Mouse (Mus musculus): ENCODE data around the gene Ang. TPM values are rescaled to one million over a fixed set of nuclear protein-coding genes. Genes with fewer than 3 reads are reported as not detected.

Ang gene
- total RNA-seq, 2 experiments from 2014 or later: 3.1 TPM

DNA sequence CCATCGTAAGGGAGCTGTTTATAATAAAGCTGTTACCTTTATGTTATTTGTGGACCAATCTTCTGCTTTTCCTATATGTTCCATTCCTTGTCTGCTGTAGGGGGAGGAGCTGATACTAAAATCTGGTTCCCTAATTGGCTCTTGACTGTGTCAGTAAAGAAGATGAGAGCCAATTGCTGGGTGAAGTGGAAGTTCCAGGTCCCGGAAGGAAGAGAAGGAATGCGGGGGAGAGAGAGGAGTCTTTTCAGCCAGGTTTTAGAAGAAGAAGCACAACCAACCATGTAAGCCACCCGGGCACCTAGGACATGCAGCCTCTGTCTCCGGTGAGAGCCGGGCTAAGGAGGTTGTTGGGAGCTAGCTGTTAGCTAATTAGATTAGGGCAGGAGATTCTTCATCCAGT lies 34.7 kb downstream of the Ang start:
- no peak for DNase-seq
- intact Hi-C loops (cut with DNase I): no loop called here

DNA sequence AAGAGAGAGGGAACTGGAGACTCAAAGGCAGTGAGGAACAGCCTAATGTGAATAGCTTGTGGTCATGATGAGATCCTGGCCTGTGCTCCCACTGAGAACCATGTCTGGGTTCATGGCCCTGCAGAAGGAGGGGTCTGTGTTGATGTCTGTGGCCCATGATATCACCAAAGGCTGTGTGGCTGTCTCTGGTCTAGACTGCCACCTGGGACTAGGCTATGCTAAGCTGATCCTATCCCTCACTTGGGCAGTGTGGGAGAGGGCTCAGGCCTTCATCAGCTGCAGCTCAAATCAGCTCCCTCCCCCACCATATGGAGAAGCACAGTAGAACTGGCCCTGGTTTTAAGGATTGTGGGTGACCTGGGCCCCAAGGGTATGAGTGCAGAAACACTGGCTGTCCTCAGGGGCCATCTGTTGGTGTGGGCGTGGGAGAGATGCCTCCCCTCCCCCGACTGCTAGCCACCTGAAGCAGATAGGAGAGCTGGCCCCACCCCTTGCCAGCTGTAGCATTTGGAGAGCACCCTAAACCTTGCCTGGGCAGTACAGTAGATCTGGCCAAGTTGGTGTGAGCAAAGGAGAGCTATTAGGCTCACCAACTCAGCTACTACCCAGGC lies 36.8 kb downstream of the Ang start:
- intact Hi-C loops (cut with DNase I): no loop called here
- no peak for DNase-seq

DNA sequence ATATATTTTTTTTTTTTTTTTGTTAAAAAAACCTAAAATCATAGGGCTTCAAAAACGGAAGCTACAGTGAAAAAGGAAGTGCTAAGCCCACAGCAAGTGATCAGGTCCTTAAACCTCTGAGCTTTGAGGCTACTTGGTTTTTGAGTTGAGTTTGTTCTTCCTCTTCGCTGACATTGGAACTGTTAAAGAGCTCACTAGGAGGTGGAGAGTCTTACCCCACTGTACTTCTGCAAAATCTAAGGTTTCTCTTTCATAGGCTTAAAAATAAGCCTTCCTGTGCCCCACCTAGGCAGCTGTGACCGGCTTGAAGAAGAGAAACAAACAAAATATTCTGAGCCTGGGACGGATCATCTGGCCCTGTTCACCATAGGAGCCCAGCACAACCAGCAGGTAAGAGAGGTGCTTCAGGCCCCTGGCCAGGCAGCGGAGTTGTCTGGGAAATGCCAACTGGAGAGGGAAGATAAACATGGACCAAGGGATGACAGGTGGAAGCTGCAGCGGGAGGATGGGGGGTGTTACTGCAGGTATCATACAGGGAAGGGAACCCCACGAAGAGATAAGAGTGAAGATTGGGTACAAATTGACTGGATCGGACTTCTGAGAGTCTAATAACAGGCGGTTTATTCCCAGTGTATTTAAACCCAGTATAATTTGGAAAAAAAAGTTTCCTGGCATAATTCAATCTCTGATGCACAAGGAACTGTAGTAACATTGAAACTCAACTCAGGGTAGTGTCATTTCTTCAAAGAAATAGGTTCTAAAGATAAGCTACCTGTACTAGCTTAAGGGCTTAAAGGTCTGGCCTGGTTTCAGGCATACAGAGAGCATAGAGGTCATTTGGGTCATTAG lies 38.0 kb downstream of the Ang start:
- no peak for DNase-seq
- intact Hi-C loops (cut with DNase I): no loop called here

DNA sequence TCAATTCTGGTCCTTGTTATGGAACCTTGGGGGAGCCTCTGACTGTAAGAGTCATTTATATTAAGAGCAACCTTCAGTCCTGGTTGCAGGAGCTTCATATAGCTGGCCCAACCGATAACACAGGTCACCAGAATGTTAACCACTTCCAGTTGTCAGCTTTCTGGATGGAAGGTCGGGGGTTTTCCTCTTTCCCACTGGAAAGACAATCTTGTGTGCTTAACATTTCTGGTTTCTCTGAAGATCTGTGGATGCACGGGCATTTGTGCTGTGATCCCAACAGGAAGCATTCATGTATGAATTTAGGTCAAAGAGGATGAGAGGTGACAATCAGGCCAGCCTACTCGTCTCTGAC lies 38.6 kb downstream of the Ang start:
- intact Hi-C loops (cut with DNase I): no loop called here

DNA sequence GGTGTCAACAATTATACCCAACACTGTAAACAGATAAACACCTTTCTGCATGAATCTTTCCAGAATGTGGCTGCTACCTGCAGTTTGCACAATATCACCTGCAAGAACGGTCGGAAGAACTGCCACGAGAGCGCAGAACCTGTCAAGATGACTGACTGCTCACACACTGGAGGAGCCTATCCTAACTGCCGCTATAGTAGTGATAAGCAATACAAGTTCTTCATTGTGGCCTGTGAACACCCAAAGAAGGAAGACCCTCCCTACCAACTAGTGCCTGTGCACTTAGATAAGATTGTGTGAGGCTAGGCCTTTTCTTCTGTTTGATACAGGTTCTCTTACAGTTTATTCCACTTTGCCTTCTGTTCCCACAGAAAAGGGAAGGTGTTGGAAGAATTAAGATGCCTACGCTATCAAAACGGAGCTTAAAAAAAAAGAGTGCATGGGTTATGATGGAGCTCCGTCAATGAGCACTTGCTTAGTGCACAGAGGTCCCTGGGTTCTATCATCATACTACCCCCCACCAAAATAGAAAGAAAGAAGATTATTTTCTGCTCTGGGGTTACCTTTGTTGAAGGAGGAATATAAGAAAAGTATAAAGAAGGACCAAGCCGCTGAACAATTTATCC lies 39.5 kb downstream of the Ang start:
- intact Hi-C loops (cut with DNase I): no loop called here
- no peak for DNase-seq

More for the DNA sequence above, 38.6 kb downstream of the Ang start:
- DNase-seq: no peak

DNA sequence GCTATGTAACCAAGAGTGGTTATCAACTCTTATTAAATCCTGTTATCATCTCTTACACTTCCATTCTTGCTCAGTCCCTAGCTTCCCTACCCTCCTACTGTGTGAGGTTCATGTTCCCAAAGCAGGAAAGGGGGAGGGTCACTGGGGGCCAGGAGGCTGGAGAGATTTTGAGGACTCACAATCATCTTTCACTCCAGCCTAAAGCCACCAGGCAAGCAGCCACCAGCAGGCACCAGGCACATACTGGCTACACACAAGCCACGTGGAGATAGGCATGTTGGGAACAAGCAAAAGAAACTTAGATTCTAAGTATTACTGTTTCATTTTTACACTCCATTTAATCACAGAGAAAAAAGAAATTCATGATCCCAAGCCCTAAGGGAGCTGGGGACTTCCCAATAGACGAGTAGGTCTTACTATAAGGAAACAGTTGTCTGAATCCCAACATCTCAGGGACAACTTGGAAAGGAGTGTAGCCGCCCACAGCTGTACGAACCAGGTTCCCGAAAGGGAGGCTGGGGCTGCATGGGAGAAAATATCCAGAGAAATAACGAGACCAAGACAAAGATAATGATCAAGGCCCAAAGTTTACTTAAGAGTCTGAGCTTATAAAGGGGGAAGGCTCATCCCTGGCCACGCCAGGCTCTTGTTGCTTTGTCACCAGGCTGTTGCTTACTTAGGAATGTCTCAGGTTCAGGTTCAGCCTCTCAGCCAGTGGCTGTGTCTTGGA lies 40.3 kb downstream of the Ang start:
- intact Hi-C loops (cut with DNase I): no loop called here
- no peak for DNase-seq

DNA sequence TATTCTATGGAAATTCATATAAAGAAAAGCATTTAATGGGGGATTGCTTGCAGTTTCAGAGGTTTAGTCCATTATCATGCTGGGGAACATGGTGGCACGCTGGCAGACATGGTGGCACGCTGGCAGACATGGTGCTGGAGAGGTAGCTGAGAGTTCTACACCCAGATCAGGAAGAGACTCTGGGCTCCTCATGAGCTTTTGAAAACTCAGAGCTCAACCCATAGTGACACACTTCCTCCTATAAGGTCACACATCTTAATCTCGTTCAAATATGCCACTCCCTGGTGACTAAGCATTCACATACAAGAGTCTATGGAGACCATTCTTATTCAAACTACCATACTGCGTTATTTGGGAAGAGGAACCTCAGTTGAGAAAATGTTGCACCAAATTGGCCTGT lies 41.4 kb downstream of the Ang start:
- intact Hi-C loops (cut with DNase I): no loop called here
- DNase-seq: no peak

DNA sequence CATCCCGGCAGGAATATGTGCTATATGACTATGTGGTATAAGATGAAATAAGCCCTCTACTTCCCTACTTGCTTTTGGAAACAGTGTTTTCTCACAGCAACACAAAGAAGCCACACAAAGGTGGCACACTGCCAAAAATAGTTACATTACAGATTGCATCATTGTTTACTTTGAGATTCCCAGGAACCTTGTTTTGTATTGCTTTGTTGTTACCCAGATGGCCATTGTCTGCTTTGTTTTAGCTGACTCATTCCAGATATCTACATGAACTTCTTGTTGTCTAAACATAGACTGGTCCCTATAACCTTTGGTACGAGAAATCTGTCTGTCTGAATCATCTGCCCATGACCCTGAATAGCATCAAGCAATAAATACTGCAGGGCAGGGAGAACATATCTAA lies 49.4 kb downstream of the Ang start:
- intact Hi-C loops (cut with DNase I): no loop called here
- DNase-seq: no peak

DNA sequence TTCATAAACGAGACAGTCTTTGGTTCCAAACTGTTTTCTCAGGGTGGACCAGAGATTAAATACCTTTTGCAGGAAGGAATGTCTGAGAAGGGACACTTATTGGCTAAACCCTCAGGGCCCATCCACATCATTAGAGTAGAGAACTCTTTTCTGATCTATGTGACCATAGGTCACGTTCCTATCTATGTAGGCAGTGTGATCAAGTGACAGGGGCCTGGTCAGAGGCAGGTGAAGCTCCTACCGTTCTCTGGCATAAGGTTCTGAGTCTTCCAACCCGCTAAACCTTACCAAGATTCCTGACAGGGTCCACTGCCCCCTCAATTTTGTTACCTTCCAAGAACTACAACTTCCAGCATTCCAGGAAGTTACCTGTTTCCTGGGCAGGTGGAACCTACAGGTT lies 51.2 kb downstream of the Ang start:
- no peak for DNase-seq
- intact Hi-C loops (cut with DNase I): no loop called here

DNA sequence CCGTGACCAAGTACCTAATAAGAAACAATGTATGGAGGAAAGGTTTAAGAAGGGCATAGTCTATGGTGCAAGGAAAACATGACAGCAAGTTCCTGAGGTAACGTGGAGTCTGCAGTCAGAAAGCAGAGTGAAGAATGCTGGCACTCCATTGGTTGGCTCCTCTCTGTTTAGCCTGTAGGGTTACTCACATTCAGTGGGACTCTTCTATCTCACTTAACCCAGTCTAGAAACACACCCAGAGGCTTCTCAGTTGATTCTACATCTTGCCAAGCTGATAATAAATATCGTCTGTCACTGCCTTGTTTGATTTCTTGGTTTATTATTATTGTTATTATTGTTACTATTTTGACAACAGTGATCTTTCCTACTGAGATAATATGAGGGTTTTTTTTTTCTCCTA lies 51.6 kb downstream of the Ang start:
- intact Hi-C loops (cut with DNase I): no loop called here
- DNase-seq: no peak

DNA sequence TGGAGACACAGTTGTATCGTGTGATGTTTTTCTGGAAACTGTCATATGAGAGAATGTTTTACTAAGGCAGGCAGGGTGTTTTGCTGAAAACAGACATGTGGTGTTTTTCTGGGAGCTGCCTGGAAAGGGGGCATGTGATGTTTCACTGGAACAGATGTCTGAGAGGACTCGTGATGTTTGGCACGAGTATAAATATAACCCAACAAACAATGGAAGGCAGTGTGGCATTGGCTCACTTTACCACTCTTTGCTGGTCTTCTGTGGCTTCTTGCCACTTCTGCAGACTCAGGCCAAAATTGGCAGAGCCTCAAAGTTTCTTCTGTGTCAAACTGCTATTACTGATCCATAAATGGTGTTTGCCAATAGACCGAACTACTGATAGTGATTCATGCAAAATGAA lies 52.3 kb downstream of the Ang start:
- intact Hi-C loops (cut with DNase I): no loop called here
- no peak for DNase-seq

DNA sequence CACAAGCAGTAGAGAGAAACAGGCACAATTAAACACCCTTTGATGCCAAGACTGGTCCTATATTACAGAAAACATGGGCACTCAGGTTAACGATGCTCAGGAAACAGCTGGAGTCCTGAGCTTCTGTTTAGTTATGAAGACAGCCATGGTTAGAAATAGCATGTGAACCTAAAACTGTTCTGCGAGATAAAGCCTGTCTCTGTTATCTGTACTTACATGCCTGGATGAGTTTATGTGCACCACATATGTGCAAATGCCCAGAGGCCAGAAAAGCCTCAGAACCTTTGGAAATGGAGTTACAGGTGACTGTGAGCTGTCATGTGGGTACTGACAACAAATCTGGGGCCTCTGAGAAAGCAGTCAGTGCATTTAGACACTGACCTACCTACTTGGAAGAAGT lies 53.0 kb downstream of the Ang start:
- intact Hi-C loops (cut with DNase I): no loop called here

DNA sequence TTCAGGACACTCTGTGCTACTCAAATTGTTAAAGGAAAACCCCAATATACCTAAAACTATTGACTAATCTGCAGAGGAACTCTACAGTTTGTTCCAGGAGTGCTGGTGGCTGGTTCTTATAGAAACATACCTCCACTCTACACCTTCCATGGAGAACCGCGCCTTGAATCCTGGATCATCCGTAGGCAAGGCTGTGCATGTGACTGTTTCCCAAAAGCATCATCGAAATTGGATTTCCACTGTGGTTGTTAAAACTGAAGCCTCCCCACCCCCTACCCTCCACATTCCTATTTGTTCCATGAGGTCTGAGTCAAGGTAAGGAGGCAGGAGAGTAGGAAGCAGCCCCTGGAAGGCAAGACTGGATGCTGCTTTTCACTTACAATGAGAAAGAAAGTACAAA lies 53.5 kb downstream of the Ang start:
- intact Hi-C loops (cut with DNase I): no loop called here
- DNase-seq: no peak

More for the DNA sequence above, 53.0 kb downstream of the Ang start:
- no peak for DNase-seq

DNA sequence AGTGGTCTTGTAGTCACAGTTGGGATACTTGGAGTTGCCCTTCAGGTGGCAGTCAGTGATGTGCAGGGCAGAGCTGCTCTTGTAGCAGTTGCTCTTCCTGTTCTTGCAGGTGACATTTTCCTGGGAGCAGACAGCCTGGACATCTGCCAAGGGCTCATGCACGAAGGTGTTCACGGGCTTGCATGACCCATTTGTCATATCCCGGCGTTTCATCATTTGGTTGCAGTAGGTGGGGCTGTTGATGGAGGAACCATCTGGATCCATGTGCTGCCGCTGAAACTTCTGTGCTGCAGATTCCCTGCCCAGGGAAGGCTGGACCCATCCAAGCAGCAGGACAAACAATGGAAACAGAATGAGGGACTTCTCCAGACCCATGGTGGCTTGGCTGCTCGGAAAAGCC lies 54.6 kb downstream of the Ang start:
- DNase-seq: no peak
- intact Hi-C loops (cut with DNase I): no loop called here

DNA sequence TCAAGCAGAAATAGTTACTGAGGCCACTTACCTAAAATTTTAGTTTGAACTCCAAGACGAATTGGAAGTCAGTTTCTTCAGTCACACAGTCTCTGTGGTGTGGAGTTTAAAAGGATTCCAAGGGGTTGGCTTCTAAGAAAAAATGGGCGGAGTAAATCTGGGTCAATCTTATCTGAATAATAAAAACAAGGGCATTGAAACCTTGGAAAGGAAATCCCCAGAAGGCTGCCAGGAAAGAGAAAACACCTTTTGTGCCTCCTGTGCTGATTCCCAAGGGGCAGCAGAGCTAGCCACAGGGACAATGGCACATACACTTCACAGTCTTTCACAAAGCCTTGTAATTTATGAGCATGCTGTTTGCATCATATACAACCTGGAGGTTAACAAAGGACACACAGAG lies 55.7 kb downstream of the Ang start, which contains the start of gene Rnase1:
TSS of gene Rnase1 (minus strand) at position 101 of the 400 bp plus-strand sequence.
- intact Hi-C loops (cut with DNase I): no loop called here
- DNase-seq: no peak

DNA sequence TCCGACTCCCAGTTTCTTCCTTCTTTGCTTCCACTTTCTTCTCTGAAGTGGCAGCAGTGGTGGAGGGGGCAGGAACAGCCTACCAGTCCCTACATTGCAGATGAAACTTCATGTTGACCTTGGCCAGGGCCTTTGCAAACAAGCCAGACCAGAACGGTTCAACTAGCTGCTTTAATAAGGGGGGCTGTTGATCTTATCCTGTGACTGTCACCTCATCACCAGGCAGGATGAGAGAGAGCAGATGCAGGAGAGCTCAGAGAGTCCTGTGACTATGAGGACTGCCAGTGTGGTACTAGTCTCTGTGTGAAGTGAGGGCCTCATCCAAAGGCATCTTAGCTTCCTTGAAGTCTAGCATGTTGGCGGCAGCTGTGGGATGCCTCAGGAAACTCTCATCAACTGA lies 57.1 kb downstream of the Ang start:
- DNase-seq: no peak
- intact Hi-C loops (cut with DNase I): no loop called here

DNA sequence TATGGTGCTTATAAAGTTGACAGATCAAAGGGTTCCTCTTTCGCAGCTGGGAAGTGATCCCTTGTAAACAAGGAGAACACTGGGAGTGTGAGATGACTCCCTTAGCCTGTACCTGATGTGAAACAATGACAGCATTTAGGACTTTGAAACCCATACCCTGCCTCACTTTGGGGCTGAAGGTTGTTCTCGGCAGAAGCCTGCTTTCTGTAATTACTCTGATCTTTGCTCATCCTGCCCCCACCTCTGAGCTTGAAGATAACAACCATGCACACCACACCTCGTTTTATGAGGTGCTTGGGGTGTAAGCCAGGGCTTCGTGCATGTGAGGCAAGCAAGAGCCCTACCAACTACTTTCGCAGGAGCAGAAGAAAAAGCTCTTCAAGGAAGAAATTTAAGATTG lies 58.2 kb downstream of the Ang start:
- no peak for DNase-seq
- intact Hi-C loops (cut with DNase I): no loop called here

DNA sequence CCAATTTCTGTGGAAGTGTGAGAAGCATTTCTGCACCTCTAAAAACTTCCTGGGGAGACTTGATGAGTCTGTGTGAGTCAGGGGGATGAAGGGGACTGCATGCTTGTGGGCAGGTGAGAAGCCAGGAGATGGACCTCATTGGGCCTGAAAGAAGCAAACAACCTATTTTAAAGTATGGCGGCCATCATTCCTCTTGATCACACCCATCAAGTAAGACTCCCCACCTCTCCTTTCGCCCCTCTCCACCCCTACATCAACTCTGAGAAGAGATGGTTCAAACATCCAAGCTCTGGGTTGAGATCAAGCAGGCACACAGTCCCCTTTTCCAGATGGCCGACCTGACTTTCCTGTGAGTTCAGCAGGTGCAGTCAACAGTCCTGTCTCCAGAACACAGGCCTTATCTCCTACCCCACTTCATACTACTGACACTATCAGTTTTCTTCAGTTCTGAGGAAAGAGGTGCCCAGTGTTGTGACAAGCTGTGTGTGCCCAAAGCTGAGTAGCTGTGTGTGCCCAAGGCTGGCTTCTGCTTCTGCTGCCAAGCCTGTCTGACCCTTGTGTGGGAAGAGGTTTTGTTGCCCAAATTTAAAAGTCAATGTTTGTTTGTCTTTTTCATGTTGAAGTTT lies 59.4 kb downstream of the Ang start:
- DNase-seq: no peak
- intact Hi-C loops (cut with DNase I): no loop called here
